Mouse (Mus musculus): ENCODE measurements around the gene Anxa1.

The Anxa1 gene

DNA sequence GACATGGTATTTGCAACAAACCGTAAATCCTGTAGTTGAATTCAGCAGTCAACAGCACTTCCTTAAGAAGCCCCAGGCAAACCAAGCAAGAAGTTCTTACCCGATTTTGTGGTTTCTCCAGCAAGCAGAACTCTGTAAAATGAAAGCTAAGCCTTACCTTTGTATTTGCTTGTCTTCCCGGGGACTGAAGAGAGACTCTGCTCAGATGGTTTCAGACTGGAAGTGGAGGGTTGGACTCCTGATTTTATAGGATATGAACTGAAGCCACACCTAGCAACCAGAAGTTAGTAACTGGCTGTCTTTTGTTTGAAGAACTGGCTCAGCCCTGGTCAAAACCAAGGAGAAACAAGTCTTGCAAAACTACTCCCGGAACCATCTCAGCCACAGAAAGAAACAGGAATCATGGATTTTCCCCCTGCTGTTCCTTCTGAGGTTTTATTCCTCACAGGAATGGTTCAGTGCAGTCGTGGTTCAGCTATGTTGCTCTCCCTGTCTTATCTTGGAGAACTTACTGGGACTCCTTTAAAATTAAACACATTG, at the start of gene Anxa1:
Anxa1 (minus strand) TSS at position 490 of the 540 bp plus-strand sequence.
- peak; percentile 39 for DNase-seq

DNA sequence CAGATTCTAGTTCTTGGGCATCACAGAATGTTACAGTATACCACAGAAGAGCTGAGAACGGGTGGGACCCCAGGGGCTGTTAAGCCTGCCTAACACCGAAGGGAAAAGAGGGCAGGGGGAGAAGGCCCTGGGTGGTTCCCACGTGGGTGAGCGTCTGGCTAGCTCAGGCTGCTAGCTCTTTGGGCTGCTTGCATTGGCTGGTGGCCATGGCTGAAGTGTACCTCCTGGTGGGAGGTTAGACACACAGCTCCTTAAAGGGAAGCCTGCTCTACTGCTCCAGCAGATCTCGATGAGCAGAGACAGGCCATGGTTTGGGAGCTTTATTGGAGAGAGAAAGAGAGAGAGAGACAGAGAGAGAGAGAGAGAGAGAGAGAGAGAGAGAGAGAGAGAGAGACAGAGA, 46.3 kb upstream of the Anxa1 start:
- peak; percentile 57 for DNase-seq

DNA sequence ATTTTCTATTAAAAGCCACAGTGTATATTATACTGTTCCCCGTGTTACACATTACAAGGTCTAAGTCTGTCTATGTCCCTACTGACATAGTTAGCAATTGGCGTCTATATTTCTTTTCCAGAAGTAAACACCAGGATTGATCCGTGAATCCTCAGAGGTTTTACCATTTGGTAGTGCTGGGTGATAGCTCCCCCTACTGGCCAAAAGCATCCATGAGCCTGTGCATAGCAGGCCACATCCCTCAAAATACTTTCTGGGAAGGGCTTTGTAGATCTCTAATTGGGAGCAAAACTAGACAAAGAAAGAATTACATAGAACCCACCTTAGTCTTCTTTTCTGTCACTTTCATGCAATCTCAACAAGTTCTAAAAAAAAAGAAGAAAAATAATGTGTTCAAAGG, 43.8 kb upstream of the Anxa1 start:
- peak; percentile 78 for DNase-seq

DNA sequence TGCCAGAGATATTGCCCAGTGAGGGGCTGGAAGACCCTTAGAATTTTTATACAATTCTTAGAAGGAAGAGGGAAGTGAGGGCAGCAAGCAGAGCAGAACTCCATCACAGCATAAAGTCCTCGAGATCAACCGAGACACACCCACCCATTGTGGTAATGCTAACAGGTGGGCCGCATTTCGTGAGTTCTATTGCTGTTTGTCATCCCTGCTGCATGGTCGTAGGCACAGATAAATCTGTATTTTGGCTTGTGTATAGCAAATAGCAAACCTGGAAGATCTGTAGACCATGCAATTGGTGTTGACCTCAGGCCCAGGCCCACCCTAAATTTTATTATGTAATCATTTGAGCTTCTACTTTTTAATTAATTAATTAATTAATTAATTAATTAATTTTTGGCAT, 43.2 kb upstream of the Anxa1 start:
- no peak for DNase-seq

DNA sequence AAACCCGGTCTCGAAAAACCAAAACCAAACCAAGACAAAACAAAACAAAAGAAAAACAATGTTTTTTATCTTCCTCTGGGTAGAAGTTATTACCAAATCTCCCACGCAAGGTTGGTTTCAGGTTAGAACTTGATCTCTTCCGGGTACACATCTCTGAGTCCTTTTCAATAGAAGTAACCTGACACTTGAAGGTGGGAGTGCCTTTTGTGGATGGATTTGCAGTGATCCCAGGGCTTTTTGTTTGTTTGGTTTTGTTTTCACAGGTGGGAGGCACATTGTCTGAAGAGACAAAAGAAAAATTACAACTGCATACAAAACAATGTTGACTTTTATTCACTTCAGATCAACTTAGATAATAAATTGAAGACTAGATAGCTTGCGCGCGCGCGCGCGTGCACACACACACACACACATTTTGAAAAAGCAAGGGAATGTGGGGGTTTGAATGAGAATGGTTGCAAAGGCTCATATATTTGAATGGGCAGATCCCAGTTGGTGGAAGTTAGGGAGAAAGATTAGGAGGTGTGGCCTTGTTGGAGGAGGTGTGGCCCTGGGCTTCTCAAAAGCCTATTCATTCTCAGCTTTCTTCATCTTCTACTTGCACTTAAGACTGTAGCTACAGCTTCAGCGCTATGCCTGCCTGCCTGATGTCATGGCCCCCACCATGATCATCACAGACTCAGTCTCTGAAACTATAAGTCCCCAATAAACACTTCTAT, 35.9 kb upstream of the Anxa1 start:
- DNase-seq, result no peak

DNA sequence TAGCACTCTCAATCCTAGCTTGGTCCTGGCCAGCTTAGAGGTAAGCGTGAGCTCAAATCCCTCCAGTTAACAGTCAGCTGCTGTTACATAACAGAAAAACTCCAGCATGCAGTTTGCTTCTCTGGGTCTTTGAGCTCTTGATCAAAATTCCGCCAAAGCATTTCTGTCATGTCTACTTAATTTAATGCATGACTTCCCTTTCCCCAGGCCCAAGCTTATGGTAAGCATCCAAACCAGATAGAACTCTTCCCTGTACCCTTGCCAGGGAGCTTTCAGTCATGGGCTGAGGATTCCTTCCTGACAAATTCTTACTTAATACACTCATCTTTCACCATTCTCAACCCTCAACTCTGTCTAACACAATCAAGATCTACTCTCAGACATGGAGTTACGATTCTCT, 20.5 kb upstream of the Anxa1 start:
- DNase-seq, result no peak

DNA sequence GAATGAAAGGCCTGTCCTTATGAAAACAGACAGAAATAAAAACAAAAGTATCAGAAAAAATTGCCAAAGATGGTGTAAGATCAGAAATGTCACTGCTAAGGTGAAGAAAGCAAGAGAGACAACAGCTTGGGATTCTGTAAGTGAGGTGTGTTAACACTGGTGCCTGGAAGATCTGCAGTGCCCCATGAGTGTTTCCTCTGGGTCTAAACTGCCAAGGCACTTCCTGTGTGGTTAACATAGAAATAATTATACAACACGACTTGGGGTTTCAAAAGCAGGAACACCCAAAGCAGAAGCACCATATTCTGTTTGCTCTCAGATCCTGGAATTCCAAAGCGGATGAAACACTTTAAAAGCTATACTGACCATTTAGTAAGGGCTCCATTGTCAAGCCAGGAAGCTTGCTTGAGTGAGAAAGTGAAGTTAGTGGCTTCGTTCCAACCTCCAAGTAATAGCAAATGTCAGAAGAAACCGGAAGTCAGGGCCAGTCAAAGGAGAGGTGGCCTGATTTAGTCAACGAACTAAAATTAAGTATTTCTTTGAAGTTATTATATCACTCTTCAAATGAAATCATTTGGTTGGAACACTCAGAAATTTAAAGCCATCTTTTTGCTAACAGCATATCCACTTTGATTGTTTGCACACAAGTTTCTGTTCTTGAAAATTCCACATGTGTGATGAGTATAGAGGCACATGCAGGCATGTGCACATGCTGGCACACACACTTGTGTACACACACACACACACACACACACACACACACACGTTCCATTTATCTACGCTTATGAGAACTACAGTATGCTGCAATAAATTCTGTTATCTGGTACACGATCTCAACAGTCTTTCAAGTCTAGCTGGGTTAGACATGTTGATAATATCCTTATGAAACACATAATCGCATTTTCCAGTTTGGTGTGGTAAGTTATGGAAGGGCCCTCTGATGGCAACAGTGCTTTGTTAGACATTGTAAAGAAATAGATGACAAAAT, 19.1 kb upstream of the Anxa1 start:
- DNase-seq, result no peak

DNA sequence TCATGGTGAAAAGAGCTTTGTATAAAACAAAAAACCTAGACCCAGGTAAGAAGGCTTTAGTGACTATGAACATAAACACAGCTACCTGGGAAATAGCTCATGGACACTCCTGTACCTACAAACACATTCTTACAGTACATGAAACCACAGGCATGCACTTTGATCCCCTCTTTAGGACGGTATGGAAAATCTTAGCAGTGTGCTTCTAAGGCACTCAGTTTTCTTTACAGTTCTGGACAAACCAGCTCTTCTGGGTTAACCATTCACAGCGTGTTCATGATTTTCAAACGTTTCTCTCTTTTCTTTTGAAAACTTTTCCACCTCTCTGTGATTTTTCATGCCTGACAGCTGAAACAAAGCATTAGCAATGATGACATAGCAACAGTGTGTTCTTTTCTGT, 15.7 kb upstream of the Anxa1 start:
- no peak for DNase-seq

DNA sequence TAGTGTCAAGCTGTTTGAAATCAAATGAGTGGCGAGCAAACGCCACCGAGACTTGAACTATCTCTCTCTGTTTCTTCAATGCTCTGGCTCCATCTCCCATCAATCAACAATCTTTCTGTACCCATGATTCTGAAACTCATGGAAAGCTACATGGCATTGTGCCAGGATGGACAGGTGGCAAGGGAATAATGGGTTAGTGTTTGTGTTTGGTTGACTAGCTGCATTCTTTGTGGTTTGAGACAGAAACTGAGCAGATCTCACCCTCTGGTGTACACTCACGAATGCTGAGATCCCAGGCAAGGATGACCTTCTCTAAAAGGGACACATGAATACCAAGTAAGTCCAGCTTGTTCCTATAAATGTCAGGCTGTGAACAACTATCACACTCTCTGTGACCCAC, 14.3 kb upstream of the Anxa1 start:
- no peak for DNase-seq

DNA sequence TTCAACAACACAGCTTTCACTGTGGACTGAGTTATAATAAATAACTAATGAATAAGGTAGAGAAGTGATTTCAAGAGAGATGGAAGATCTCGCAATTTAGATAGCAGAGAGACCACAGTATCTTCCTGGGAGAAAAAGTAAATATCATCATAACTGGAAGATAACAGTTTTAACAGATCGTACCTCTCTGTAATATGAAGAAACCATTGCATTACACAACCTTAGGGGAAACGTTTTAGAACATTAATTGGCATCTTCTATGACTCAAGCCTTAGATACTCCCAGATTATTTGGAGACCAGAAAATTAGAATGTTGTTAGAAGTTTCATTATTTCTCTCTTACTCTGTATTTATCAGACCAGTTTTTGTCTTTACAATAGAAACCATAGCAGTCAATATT, 13.0 kb upstream of the Anxa1 start:
- DNase-seq, result no peak

DNA sequence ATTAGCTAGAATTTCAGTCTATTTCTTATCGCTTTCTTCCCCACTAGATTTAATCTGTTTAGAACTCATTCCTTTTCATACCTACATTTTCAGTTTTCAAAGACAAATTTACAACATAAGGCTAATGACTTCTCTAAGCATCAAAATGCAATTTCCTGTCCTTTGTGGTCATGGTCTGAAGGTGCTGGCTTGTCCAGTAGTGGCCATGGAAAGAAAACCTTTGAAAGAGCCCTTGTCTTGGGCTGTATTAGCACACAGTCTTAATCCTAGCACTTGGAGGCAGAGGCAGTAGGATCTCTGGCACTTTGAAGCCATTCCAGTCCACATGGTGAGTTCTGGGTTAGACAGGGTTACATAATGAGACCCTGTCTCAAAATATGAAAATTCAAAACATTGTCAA, 12.5 kb upstream of the Anxa1 start:
- DNase-seq, result no peak

DNA sequence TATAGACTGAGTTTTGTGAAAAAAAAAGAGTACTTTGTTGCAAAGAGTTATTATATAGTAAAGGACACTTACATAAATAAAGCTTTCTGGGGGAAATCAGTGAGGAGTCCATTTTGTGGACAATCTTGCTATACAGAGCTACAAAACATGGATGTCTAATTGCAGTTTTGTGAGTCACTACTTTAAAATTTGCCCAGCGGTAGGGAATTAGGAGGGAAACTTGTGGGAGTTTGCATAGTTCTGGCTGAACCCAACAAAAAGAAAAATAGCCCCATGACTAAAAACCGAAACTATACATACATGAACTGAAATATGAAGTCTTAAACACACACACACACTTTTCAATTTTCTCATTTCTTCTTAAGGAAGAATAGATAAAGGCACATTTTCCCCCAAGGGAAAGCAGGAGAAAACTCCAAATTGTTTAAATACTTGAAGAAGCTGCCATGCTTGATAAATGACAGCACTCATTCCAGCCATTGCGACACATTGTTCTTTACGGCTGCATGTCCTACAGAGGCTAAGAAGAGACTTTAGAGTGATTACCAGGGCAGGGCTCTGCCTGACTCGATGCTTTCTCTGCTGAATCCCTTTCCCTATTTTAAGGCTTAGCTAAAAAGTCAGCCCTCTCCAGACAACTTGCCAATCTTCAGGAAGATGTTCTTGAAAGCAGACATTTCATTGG, 11.9 kb upstream of the Anxa1 start:
- no peak for DNase-seq

DNA sequence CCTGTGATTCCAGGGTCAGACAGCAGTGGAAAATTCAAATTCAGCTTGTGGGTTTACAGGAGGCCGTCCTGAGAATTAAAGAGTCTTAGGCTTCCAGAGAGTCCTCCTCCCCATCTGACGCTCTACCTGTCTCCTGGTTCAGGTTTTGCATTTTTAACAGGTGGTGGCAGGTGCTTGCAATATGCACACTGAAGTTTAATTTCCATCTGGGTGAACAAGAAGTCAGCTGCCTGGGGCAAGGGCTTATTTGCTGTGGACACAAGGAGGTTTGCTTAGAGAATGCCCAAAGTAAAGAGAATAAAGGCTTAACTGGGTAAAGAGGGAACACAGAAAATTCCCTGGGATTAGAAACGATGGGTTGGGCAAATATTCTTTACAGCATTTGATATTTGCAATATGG, 11.2 kb upstream of the Anxa1 start:
- DNase-seq, result no peak

DNA sequence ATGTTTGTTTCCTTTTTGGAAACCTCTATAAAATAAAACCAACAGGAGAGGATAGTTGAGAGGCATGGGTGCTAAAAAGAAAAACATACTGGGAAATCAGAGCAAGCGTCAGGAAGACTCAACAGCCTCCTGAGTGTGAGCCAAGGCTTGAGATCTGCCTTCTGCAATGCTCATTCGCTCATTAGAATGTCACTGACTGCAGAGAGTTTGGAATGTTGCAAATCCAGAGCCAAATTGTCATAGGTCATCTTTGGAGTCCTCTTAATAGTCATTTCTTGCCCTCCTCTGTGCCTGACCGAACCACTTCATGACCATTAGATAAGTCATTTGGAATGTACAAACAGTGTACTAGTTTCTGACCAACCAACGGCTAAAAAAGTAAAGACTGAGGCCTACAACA, 8.4 kb upstream of the Anxa1 start:
- DNase-seq, result no peak

DNA sequence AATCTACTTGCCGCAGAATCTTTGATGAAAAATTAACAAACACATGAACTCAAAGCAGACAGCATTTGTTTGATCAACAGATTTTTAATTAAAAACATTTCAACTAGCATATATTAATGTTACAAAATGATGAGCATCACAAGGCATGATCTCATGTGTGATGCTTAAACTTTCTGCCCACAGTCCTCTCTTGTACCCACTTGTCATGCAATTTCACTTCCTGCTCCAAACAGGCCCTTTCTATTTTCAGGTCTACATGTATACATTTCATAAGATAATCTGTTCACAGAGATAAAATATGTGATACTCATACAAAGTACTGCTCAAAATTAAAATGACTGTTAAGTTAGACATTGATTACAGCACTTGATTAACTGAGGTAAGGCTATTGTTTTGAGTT, 6.3 kb upstream of the Anxa1 start:
- DNase-seq, result no peak

DNA sequence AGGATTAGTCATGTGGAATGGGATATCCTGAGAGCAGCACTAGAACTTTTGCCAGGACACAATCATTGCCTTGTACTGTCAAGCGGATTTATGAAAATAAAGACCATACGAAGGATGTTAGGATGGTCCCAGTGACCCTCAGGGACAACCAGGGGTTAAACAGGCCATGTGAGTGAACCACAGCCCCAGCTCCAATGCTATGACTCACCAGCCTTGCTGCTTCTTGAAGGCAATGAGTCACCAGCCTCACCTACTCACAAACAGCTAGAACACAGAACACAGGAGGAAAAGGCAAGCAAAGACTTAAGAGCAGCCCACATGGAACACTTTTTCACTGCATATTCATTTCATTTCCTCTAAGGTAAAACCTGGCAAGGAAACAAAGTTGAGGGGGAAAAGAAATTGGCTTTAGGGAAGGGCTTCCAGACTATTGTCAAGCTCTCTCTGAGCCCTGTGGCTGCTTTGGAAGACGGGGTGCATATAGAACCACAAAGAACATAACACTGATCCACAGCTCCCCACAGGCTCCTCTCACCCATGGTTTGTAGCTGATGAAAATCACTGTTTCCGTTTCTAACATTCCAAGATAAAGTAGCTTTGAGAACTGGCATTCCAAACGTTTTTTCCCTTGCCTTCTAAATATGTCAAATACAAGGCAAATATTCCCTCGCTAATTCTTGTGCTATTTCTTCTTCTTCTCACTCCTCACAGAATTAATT, 3.0 kb upstream of the Anxa1 start:
- peak; percentile 8 for DNase-seq

DNA sequence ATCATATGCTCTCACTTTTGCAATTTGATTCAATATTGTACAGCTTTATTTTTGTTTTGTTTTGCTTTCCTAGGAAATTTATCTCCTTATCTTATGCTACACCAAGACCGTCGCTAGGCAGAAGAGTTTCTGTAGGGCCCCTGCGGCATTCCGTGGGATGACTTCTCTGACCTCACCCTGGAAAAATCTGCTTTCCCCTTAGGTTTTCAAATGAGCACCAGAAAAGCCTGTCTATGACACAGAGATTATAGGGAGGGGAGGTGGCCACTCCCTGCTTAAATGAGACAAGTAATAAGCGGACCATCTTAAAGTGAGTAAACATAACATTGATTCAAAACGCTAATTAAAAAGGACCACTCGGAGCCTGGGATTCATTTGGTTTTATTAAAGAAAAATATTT, 1.0 kb downstream of the Anxa1 start:
- DNase-seq, result no peak

DNA sequence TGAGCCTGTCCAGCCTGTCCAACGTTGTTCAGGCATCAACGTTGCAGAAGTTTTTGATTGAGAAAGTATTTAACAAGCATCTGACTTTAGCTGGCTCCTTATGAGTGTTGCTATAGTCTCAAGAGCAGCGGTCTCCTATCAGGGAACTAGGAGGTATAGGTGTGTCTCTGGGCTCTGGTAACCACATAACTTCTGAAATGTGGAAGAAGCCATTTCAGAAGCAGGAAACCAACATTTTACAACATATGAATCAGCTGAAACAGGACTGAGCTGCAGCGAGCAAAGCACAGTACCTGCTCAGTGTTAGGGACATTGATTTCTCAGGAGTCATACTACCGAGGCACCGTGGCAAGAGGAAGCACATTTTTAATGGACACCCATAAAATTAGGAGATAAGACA, 1.5 kb downstream of the Anxa1 start:
- no peak for DNase-seq

DNA sequence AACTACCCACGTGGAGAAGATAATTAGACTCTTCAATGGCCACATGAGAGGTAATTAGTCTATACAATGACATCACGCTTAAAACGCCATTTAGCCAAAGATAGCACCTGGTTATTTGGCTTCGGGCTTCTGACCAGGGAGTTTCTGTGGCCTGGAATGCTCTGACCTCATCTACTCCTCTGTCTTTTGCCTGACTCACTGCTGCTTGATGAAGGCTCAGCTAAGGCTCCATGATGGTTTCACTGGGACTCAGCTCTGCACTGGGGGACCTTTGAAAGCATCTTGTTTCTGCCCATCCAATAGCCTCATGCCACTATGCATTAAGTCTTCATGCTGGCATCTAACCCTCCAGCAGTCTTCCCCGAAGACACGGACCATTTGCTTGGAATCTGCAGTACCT, 2.5 kb downstream of the Anxa1 start:
- no peak for DNase-seq

DNA sequence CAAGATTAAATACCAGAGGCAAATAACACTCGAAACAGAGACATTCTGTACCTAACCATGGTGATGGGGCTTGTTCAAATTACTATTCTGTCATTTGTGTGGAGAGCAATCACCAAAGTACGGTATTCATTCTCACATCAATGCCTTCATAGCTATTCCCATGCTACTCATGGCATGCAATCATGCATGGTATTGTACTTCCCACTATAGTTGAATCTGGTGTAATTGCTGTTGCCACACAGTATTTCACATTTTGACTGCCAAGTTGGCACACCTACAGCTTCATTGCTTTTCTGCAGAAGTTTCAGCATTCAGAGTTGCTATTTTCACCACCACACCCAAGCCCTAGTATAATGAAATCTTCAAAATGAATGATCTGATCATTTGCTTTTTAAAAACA, 4.4 kb downstream of the Anxa1 start:
- no peak for DNase-seq

DNA sequence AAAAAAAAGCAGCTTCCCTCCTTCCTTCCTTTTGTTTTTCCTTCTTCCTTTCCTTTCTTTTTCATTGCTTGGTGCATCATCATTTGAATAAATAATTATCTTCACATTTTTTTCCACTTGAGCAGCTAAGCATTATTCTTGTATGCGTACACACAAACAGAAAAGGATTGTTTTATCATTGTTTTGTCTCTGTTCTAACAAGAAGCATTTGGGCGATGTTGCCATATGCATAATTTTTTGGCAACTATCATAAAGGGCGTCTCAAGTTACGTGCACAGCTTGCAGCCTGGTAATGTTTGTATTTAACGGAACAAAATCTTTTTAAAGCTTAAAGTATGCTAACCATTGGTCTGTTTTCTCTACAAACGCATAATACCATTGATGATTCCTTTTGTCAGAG, 5.1 kb downstream of the Anxa1 start:
- no peak for DNase-seq

DNA sequence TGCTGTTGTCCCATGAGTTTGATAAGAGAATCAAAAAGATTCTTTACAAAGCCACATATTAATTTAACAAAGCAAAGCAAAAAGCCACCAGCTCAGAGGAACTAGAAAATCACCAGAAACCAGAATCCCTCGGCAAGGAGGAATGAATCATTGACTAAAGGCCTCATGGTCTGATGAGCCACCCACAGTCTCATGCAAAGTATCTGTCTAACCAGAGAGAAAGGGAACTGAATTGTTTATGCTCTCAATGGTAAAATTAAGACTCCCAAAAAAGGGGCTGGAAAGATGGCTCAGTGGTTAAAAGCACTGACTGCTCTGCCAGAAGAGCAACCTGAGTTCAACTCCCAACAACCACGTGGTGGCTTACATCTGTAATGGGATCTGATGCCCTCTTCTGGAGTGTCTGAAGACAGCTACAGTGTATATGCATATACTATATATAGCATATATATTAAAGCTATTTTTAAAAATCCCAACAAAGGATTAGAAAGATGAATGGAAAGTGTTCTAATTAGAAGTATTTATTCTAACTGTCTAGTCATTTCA, 9.5 kb downstream of the Anxa1 start:
- DNase-seq, result no peak

All from lung, postnatal 14 days (tissue).